Mouse (Mus musculus): ENCODE results near the gene Clstn1.

- TF ChIP-seq CTCF (IDR thresholded peaks at IDR 0.05; ENCODE audit: borderline replicate concordance, insufficient read depth, low read length) (no peak), POLR2A (IDR thresholded peaks at IDR 0.05; ENCODE audit: low read depth, low read length) (no peak)
These were observed 41.4 kb upstream of the Clstn1 start for GRCm38 (mm10) chr4:149544892-149545291.

Measured in embryonic fibroblast, embryonic 13.5 days (primary cell).